Mouse (Mus musculus) liver, postnatal 0 days (tissue): ENCODE results near the gene Mctp1.

Source experiments
- CTCF ChIP-seq: sonication (generic); IDR thresholded peaks from 2 replicates; pipeline ENCODE4 v1.5.1; 2016; ENCODE audit warnings: antibody characterized with exemption, low read depth
- EP300 ChIP-seq: IDR thresholded peaks from 2 replicates; pipeline ENCODE4 v1.6.1; 2016; ENCODE audit warnings: antibody characterized with exemption, low read depth, mild to moderate bottlenecking

DNA sequence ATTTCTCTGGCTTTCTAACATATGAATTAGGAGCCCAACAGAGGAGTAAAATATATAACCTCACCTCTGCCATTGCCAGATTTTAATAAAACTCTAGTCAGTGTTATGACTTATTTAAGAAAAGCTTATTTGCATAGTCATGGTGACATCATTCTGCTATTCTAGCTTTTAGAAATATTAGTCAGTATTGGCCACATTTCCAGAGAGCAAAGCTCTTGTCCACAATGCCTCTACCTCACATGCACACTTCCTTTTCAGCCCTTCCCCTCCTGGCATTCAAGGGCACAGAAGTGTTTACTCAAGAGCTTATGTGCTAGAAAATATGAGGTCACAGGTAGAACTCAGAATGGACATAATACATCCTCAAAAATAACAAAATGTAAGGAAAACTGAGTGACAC, 206.9 kb downstream of the Mctp1 start:
- no peak for TF ChIP-seq CTCF
- TF ChIP-seq EP300 = no peak
